Mouse (Mus musculus) frontal cortex, adult 2 months (tissue): ENCODE measurements at regions not wholly inside any gene's neighbourhood (a gene's known extent, or its start where the extent isn't known, plus 50 kb on each side); places are given as distances from the start of the nearest gene placed in this dataset.
A peak's percentile ranks its signal among the peaks of the same experiment; 100 is the strongest.
"Not testable (repeated sequence)": the region's sequence is repeated elsewhere in the genome, so short reads cannot be mapped to it uniquely, and the experiment has no call there.

ENCODE experiments used
- DNase-seq, 2 experiments: peaks; one replicate each; pipeline ENCODE4 v3.0.0; 2022; ENCODE audit warnings: low spot score in 1 of 2; ENCODE audit errors: extremely low spot score in 1 of 2

GRCm38 (mm10) chr3:38321620-38322019 lies 163.0 kb downstream of the Ankrd50 start:
- DNase-seq = no peak

- no peak for DNase-seq
Observed at GRCm38 (mm10) chr3:38320998-38321397, 163.6 kb downstream of the Ankrd50 start.

- no peak for DNase-seq
Observed at GRCm38 (mm10) chr3:38312834-38313233, 171.8 kb downstream of the Ankrd50 start.

- no peak for DNase-seq
Observed at GRCm38 (mm10) chr3:38312121-38312520, 172.5 kb downstream of the Ankrd50 start.

- DNase-seq = no peak
Observed at GRCm38 (mm10) chr3:38299898-38300751, 184.5 kb downstream of the Ankrd50 start.

GRCm38 (mm10) chr3:38299236-38299897 lies 185.3 kb downstream of the Ankrd50 start:
- no peak for DNase-seq

- DNase-seq = no peak
Observed at GRCm38 (mm10) chr3:38297499-38297898, 187.1 kb downstream of the Ankrd50 start.

- DNase-seq = no peak
Observed at GRCm38 (mm10) chr3:38289062-38289461, 195.6 kb downstream of the Ankrd50 start.

- no peak for DNase-seq
Observed at GRCm38 (mm10) chr3:38283687-38284124, 200.9 kb downstream of the Ankrd50 start.

GRCm38 (mm10) chr3:38282891-38283290 lies 201.8 kb downstream of the Ankrd50 start:
- no peak for DNase-seq

- DNase-seq = no peak
Observed at GRCm38 (mm10) chr3:38281683-38282082, 203.0 kb downstream of the Ankrd50 start.

GRCm38 (mm10) chr3:38280876-38281275 lies 203.8 kb downstream of the Ankrd50 start:
- no peak for DNase-seq

- DNase-seq = no peak
Observed at GRCm38 (mm10) chr3:38280105-38280504, 204.5 kb downstream of the Ankrd50 start.

- no peak for DNase-seq
Observed at GRCm38 (mm10) chr3:38276948-38277504, 207.6 kb downstream of the Ankrd50 start.

- no peak for DNase-seq
Observed at GRCm38 (mm10) chr3:38275321-38275720, 209.3 kb downstream of the Ankrd50 start.

- no peak for DNase-seq
Observed at GRCm38 (mm10) chr3:38270742-38271141, 213.9 kb downstream of the Ankrd50 start.

GRCm38 (mm10) chr3:38268226-38268625 lies 216.4 kb downstream of the Ankrd50 start:
- no peak for DNase-seq

- DNase-seq = no peak
Observed at GRCm38 (mm10) chr3:38263261-38264141, 221.1 kb downstream of the Ankrd50 start.

GRCm38 (mm10) chr3:38261326-38262075 lies 223.1 kb downstream of the Ankrd50 start:
- peak; percentile 7 to 33 for DNase-seq

GRCm38 (mm10) chr3:38259223-38259622 lies 225.4 kb downstream of the Ankrd50 start:
- DNase-seq = not testable (repeated sequence)
